Mouse (Mus musculus): ENCODE data around the gene Ralbp1. TPM values are rescaled to one million over a fixed set of nuclear protein-coding genes. Genes with fewer than 3 reads are reported as not detected.

Gene Ralbp1
- polyA plus RNA-seq, 1 experiment from 2014 or later = 95.4 TPM

DNA sequence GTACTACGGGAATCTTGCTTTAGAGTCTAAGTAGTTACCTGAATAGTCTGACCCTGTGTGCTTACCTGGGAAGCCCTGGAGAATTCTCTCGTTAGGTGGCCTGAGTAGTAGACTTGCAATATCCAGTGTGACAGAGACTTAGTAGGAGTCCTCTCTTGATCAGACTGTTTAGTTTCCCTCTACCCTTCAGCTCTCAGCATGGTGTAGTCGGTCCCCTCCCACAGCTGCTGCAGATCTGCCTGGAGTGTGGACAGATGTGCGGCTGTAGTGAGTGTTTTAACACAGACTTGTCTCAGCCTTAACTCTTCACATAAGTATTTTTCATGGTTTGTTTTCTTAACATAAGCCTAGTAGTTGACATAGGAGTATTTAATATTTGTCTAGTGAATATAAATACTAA, 83.6 kb downstream of the Ralbp1 start:
- Histone ChIP-seq H3K27me3 (ENCODE audit: control insufficient read depth, insufficient read depth, low read depth, low read length) (no peaks in the 10 kb centered on the region), H3K9me3 (ENCODE audit: control insufficient read depth, low read length) (no peaks in the 10 kb centered on the region), H3K4me1 (replicated peaks; ENCODE audit: control insufficient read depth, insufficient read depth, low read length) (no peaks in the 10 kb centered on the region), H3K4me3 (ENCODE audit: low read length) (no peak overlapping the region), H3K4me2 (ENCODE audit: low read depth, low read length) (no peak overlapping the region), H3K36me3 (ENCODE audit: control insufficient read depth, insufficient read depth, low read length) (no peaks in the 10 kb centered on the region; the same call in 1 of the 2 replicates), H3K9ac (ENCODE audit: low read length) (no peak overlapping the region), H3K27ac (ENCODE audit: low read length) (no peak overlapping the region)
- no peak; the same call in 1 of the 2 replicates for ATAC-seq (ENCODE audit: low read depth)
- WGBS = 68% methylated on average over 4 of the region's 4 CpGs

DNA sequence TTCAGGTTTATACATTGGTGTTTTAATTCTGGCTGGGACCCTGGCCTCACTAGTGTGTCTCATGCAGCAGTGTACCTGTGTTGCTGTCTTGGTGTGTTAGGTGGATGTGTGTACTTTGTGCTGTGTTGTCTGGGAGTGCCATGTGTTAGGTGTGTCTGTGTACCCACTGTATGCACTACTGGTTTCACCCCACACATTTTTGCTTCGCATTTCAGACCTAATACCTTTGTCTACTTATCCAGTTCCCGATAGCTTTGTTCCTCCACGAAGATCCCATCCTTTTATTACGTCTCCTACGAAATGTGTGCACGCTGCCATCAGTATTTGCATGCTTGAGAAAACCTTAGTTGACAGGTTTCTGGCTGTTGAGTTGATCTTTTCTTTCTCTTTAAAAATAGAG, 85.1 kb downstream of the Ralbp1 start:
- H3K9ac ChIP-seq (ENCODE audit: low read length) = no peak overlapping the region
- no peaks in the 10 kb centered on the region; the same call in 1 of the 2 replicates for H3K36me3 ChIP-seq (ENCODE audit: control insufficient read depth, insufficient read depth, low read length)
- no peak overlapping the region for H3K27ac ChIP-seq (ENCODE audit: low read length)
- no peak overlapping the region for H3K4me3 ChIP-seq (ENCODE audit: low read length)
- H3K9me3 ChIP-seq (ENCODE audit: control insufficient read depth, low read length) = no peaks in the 10 kb centered on the region
- 89% methylated on average over 6 of the region's 6 CpGs for WGBS
- H3K4me1 ChIP-seq (replicated peaks; ENCODE audit: control insufficient read depth, insufficient read depth, low read length) = no peaks in the 10 kb centered on the region
- no peak overlapping the region for H3K4me2 ChIP-seq (ENCODE audit: low read depth, low read length)
- ATAC-seq (ENCODE audit: low read depth) = no peak
- no peaks in the 10 kb centered on the region for H3K27me3 ChIP-seq (ENCODE audit: control insufficient read depth, insufficient read depth, low read depth, low read length)

- H3K27ac ChIP-seq (ENCODE audit: low read length) = no peak overlapping the region
- no peaks in the 10 kb centered on the region for H3K4me1 ChIP-seq (replicated peaks; ENCODE audit: control insufficient read depth, insufficient read depth, low read length)
- WGBS = 78% methylated on average over 1 of the region's 1 CpGs
- H3K27me3 ChIP-seq (ENCODE audit: control insufficient read depth, insufficient read depth, low read depth, low read length) = no peaks in the 10 kb centered on the region
- H3K9me3 ChIP-seq (ENCODE audit: control insufficient read depth, low read length) = no peaks in the 10 kb centered on the region
- no peak overlapping the region for H3K4me3 ChIP-seq (ENCODE audit: low read length)
- ATAC-seq (ENCODE audit: low read depth) = no peak
- no peak overlapping the region for H3K4me2 ChIP-seq (ENCODE audit: low read depth, low read length)
- no peak overlapping the region for H3K9ac ChIP-seq (ENCODE audit: low read length)
- H3K36me3 ChIP-seq (ENCODE audit: control insufficient read depth, insufficient read depth, low read length) = no peaks in the 10 kb centered on the region
Observed at GRCm38 (mm10) chr17:65799353-65799752, 86.2 kb downstream of the Ralbp1 start.

DNA sequence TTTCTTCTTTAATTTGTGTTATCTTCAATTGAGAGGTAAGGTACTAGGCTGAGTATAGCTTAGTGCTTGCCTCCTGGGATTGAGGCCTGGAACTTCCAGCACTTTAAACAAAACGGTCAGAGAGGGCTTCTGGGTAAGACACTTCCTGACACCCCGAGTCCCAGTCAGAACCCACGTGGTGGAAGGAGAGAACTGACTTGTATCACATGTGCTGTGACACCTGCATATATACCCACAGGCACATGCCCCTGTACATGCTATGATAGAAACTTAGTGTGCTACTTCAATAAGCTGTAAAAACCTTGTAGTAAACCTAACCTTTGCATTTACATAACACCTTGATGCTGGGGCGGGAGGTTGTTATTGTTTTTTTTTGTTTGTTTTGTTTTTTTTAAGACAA, 87.2 kb downstream of the Ralbp1 start:
- H3K9me3 ChIP-seq (ENCODE audit: control insufficient read depth, low read length) = no peaks in the 10 kb centered on the region
- 50% methylated on average over 4 of the region's 4 CpGs for WGBS
- H3K27me3 ChIP-seq (ENCODE audit: control insufficient read depth, insufficient read depth, low read depth, low read length) = no peaks in the 10 kb centered on the region
- no peaks in the 10 kb centered on the region for H3K4me1 ChIP-seq (replicated peaks; ENCODE audit: control insufficient read depth, insufficient read depth, low read length)
- H3K9ac ChIP-seq (ENCODE audit: low read length) = no peak overlapping the region
- H3K4me2 ChIP-seq (ENCODE audit: low read depth, low read length) = no peak overlapping the region
- no peaks in the 10 kb centered on the region for H3K36me3 ChIP-seq (ENCODE audit: control insufficient read depth, insufficient read depth, low read length)
- H3K4me3 ChIP-seq (ENCODE audit: low read length) = no peak overlapping the region
- no peak for ATAC-seq (ENCODE audit: low read depth)
- no peak overlapping the region for H3K27ac ChIP-seq (ENCODE audit: low read length)

Other genes starting within 250 kb of the Ralbp1 start
- not detected in 2 replicates for gene Txndc2, start 243.6 kb downstream of the Ralbp1 start, polyA plus RNA-seq (2015; fragmentation: Nextera tagmentation; extraction: Ambion mirVana)
- gene Rab31, start 113.0 kb downstream of the Ralbp1 start, polyA plus RNA-seq (2015; fragmentation: Nextera tagmentation; extraction: Ambion mirVana) = 30.8 and 32.0 TPM in 2 replicates
- 38.6 and 40.0 TPM in 2 replicates for gene Ppp4r1, start 103.2 kb downstream of the Ralbp1 start, polyA plus RNA-seq (2015; fragmentation: Nextera tagmentation; extraction: Ambion mirVana)
- gene Twsg1, start 65.4 kb upstream of the Ralbp1 start, polyA plus RNA-seq (2015; fragmentation: Nextera tagmentation; extraction: Ambion mirVana) = 126 and 129 TPM in 2 replicates
- gene Ankrd12, start 191.3 kb upstream of the Ralbp1 start, polyA plus RNA-seq (2015; fragmentation: Nextera tagmentation; extraction: Ambion mirVana) = 20.7 and 20.9 TPM in 2 replicates
- gene Ndufv2, start 215.8 kb upstream of the Ralbp1 start, polyA plus RNA-seq (2015; fragmentation: Nextera tagmentation; extraction: Ambion mirVana) = 298 and 312 TPM in 2 replicates
- 38.6 and 41.2 TPM in 2 replicates for gene Washc1, start 225.7 kb upstream of the Ralbp1 start, polyA plus RNA-seq (2015; fragmentation: Nextera tagmentation; extraction: Ambion mirVana)
- 20.2 and 23.9 TPM in 2 replicates for gene Ddx11, start 237.7 kb upstream of the Ralbp1 start, polyA plus RNA-seq (2015; fragmentation: Nextera tagmentation; extraction: Ambion mirVana)

Data from lung, embryonic 16.5 days (tissue).